Mouse (Mus musculus) heart, embryonic 13.5 days (tissue): ENCODE measurements around the gene Rbfox3. TPM values are rescaled to one million over a fixed set of nuclear protein-coding genes. Genes with fewer than 3 reads are reported as not detected.
A peak's percentile ranks its signal among the peaks of the same experiment; 100 is the strongest.

ENCODE experiments used
- ATAC-seq: fragments of 200-750 bp; cut with Nextera tagmentation; 2 replicates; pipeline ENCODE4 v1.8.0; 2017; ENCODE audit warnings: moderate TSS enrichment; ENCODE audit not compliant: insufficient number of reproducible peaks, low FRiP score, low TSS enrichment; ENCODE audit errors: extremely low read depth
- H3K27ac ChIP-seq: fragments of 300-500 bp; sonication (generic); replicated peaks from 2 replicates; pipeline ENCODE4 v1.5.1; 2015; ENCODE audit warnings: moderate library complexity, mild to moderate bottlenecking, inconsistent platforms
- H3K27me3 ChIP-seq: fragments of 300-500 bp; sonication (generic); replicated peaks from 2 replicates; pipeline ENCODE4 v1.6.1; 2015; ENCODE audit warnings: mild to moderate bottlenecking, inconsistent platforms
- H3K36me3 ChIP-seq: fragments of 300-500 bp; sonication (generic); 2 replicates; pipeline ENCODE4 v1.6.1; 2015; ENCODE audit warnings: mild to moderate bottlenecking, inconsistent platforms
- H3K4me1 ChIP-seq: fragments of 300-500 bp; sonication (generic); 2 replicates; pipeline ENCODE4 v1.6.1; 2015; ENCODE audit warnings: inconsistent platforms
- H3K4me2 ChIP-seq: fragments of 300-500 bp; sonication (generic); 2 replicates; pipeline ENCODE4 v1.6.1; 2015; ENCODE audit warnings: inconsistent platforms, mild to moderate bottlenecking, moderate library complexity
- H3K4me3 ChIP-seq: fragments of 300-500 bp; sonication (generic); 2 replicates; pipeline ENCODE4 v1.5.1; 2015; ENCODE audit warnings: moderate library complexity, mild to moderate bottlenecking, inconsistent platforms
- H3K9ac ChIP-seq: fragments of 300-500 bp; sonication (generic); 2 replicates; pipeline ENCODE4 v1.6.1; 2015; ENCODE audit warnings: inconsistent platforms, mild to moderate bottlenecking, moderate library complexity
- H3K9me3 ChIP-seq: fragments of 300-500 bp; sonication (generic); 2 replicates; pipeline ENCODE4 v1.6.1; 2016; ENCODE audit warnings: inconsistent platforms
- WGBS: fragments of 180-500 bp; shearing (Covaris S2); methylation state at CpG from one replicate; pipeline ENCODE4 v1.1.7; 2015; ENCODE audit warnings: mixed read lengths; 5-methylcytosine and 5-hydroxymethylcytosine counted together
- polyA plus RNA-seq: library from polyadenylated mRNA; unstranded; fragments of >200 nt; fragmentation: Nextera tagmentation; extraction: Ambion mirVana; gene quantifications from 2 replicates; pipeline ENCODE4 v1.2.1, GENCODE M21; 2015

Rbfox3 gene
- polyA plus RNA-seq, 1 experiment from 2014 or later, result 0.13 TPM

DNA sequence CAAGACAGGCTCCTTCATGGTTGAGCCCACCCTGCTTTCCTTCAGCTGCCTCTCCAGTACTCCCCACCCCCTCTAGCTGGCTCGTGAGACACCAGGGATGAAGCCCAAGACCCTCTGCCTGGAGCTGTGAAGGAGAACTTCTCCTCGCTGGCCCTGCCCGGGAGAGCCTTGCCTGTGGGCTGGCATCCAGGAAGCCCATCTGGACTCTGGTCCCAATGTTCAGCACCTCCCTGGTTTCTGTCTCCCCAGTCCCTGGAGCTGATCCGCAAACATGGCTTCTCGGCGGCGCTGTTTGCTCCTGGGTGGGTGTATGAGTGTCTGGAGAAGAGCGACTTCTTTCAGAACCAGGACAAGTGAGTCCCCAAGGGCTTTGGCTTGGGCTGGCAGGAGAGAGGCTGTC, 427.2 kb downstream of the Rbfox3 start:
- no peak overlapping the region for H3K27ac ChIP-seq
- ATAC-seq, result no peak
- H3K4me1 ChIP-seq, result no peaks in the 10 kb centered on the region
- peaks cover 52% of the 10 kb centered on the region for H3K36me3 ChIP-seq
- H3K27me3 ChIP-seq, result peaks cover under 1% of the 10 kb centered on the region; the same call in 1 of the 2 replicates
- no peaks in the 10 kb centered on the region for H3K9me3 ChIP-seq
- WGBS, result 66% methylated on average over 8 of the region's 8 CpGs
- H3K9ac ChIP-seq, result no peak overlapping the region
- H3K4me2 ChIP-seq, result no peak overlapping the region
- H3K4me3 ChIP-seq, result no peak overlapping the region

DNA sequence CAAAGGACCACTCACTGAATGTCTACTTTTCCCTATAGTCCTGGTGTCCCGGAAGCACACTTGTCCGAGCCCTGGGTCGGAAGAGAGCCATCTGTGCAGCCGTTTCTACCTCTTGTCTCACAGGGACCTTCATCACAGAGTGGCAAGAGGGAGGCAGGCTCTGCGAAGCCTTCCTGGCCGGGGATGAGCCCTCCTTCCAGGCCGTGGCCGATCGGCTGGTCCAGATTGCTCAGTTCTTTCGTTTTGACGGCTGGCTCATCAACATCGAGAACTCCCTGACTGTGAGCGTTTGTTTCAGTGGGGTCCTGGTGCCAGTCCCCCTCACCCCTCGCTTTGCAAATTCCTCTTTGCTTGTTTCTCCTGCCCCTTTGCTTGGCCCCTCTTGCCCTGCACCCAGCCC, 429.6 kb downstream of the Rbfox3 start:
- no peak overlapping the region for H3K27ac ChIP-seq
- H3K4me2 ChIP-seq, result no peak overlapping the region
- no peak overlapping the region for H3K9ac ChIP-seq
- H3K4me3 ChIP-seq, result no peak overlapping the region
- peaks cover 10% of the 10 kb centered on the region for H3K4me1 ChIP-seq
- no peak for ATAC-seq
- no peaks in the 10 kb centered on the region for H3K9me3 ChIP-seq
- H3K36me3 ChIP-seq, result peaks cover 39% of the 10 kb centered on the region
- WGBS, result 78% methylated on average over 14 of the region's 14 CpGs
- H3K27me3 ChIP-seq, result no peaks in the 10 kb centered on the region

DNA sequence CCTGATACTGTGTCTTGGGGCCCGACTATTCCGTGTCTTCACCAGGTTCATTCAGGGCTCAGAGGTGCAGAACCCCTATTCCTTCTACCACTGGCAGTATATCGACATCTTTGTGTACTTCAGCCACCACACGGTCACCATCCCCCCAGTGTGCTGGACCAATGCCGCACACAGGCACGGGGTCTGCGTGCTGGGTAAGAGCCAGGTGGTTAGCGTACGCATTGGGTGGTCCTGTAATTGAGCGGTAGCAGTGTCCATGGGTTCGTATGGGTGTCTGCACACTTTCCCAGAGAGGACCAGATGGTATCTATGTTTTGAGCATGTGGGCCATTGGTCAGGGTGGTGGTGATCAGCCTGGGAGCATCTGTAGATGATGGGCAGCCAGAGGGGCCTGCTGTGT, 430.2 kb downstream of the Rbfox3 start:
- ATAC-seq, result no peak

DNA sequence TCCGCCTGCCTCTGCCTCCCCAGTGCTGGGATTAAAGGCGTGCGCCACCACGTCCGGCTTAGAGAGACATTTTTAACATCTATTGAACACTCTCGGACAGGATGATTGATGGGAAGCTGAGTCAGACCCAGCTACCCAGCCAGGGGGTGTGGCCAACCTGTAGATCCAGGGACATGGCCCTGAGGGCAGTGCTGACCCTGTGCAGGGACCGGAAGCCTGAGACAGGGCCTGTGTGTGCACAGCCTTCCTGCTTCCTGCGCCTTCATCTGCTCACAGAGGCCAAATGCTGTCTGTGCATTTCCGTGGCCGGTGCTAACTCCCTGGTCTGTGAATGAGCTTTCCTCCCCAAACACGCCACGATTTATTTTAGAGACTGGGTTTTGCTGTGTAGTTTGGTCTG, 431.6 kb downstream of the Rbfox3 start:
- H3K4me2 ChIP-seq, result no peak overlapping the region

More for the DNA sequence above, 430.2 kb downstream of the Rbfox3 start:
- H3K4me1 ChIP-seq, result peaks cover 10% of the 10 kb centered on the region
- H3K9me3 ChIP-seq, result no peaks in the 10 kb centered on the region
- H3K36me3 ChIP-seq, result peaks cover 34% of the 10 kb centered on the region
- no peak overlapping the region for H3K4me2 ChIP-seq
- H3K9ac ChIP-seq, result no peak overlapping the region
- H3K4me3 ChIP-seq, result no peak overlapping the region
- no peak overlapping the region for H3K27ac ChIP-seq
- H3K27me3 ChIP-seq, result no peaks in the 10 kb centered on the region
- 88% methylated on average over 11 of the region's 11 CpGs for WGBS

DNA sequence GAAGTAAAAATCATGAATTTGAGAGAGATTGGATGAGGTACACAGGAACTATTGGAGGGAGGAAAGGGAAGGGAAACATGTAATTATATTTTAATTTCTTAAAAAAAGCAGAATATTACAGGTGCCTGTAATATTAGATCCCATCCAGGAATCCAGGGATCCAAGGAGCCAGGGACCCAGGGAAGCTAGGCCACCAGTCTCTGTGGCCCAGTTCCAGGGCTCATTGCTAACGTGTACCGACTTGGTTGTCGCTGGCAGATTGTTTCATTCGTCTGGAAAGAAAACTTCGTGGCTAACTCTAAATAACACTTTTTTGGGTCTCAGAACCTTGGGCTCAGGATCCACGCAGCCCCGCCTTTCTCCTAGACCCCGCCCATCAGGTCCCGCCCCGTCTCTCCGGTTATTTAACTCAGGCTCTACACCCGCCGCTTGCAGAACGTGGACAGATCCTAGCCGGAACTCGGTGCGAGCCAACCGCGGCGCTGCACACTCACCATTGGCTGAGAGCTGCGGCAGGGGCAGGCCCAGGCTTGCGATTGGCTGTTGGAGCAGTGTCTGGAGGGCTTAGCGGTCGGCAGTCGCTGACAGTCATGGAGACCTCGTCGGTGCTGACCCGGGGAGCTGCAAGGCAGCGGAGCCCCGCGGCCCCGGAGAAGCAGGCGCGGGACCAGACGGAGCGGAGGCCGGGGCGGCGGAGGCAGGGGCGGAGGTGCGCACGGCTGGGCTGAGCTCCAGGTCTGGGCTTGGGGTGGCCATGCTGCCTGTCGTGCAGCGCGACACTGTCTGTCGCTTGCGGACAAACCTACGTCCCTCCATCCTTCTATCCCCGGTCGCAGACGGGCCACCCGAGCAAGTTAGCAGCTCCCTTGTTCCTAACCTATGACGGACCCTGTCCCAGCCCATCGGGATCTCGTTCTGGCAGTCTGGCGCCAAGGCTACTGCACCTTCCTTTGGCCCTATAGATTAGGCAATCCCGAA, 434.7 kb downstream of the Rbfox3 start, which contains the start of gene Engase:
Engase (plus strand) TSS at position 434 of the 978 bp plus-strand sequence.
- peaks cover 10% of the 10 kb centered on the region for H3K4me1 ChIP-seq
- H3K4me2 ChIP-seq, result peak within 1 kb of the TSS; percentile 90
- WGBS, result 1% methylated on average over 57 of the region's 57 CpGs
- peak within 1 kb of the TSS; percentile 78 for H3K4me3 ChIP-seq
- no peaks in the 10 kb centered on the region for H3K9me3 ChIP-seq
- peak; percentile 94 for ATAC-seq
- H3K9ac ChIP-seq, result peak within 1 kb of the TSS; percentile 89
- peak within 1 kb of the TSS; percentile 51; the same call in 1 of the 2 replicates for H3K27ac ChIP-seq
- no peaks in the 10 kb centered on the region for H3K27me3 ChIP-seq
- peaks cover 3% of the 10 kb centered on the region for H3K36me3 ChIP-seq

More for the DNA sequence above, 431.6 kb downstream of the Rbfox3 start:
- Histone ChIP-seq H3K4me1 (peaks cover 10% of the 10 kb centered on the region), H3K36me3 (peaks cover 24% of the 10 kb centered on the region), H3K27me3 (no peaks in the 10 kb centered on the region), H3K9ac (no peak overlapping the region), H3K9me3 (no peaks in the 10 kb centered on the region), H3K27ac (no peak overlapping the region), H3K4me3 (no peak overlapping the region)
- ATAC-seq, result no peak
- WGBS, result 70% methylated on average over 12 of the region's 12 CpGs

DNA sequence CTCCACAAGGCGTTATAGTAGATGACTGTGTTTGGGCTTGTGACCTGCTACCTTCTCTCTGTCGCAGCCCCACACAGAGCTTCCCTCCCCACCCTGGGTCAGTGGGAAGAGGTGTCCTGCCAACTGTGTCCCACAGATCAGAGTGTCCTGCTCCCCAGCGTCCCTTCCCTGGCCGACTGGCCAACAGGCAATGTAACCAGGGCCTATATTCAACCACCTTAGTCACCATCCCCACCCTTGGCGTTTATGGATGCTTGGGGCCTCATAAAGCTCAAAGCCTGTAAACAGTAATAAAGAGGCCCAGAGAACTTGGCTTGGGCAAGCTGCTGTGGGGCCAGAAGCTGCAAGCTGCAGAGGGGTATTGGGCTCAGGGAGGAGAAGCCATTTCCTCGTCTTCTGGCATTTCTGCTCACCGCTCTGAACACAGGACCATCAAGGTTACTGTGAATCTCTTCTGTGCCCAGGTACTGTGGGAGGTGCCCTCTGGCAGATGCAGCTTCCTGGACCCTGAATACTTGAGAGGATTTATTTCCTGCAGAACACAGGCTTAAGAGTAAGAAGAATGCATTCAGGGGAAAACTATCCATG, 435.8 kb downstream of the Rbfox3 start:
- Histone ChIP-seq H3K4me2 (no peak overlapping the region), H3K27ac (no peak overlapping the region), H3K27me3 (no peaks in the 10 kb centered on the region), H3K9ac (no peak overlapping the region), H3K4me1 (peaks cover 12% of the 10 kb centered on the region), H3K36me3 (peaks cover 3% of the 10 kb centered on the region), H3K9me3 (no peaks in the 10 kb centered on the region), H3K4me3 (no peak overlapping the region)
- 82% methylated on average over 7 of the region's 7 CpGs for WGBS
- no peak for ATAC-seq

DNA sequence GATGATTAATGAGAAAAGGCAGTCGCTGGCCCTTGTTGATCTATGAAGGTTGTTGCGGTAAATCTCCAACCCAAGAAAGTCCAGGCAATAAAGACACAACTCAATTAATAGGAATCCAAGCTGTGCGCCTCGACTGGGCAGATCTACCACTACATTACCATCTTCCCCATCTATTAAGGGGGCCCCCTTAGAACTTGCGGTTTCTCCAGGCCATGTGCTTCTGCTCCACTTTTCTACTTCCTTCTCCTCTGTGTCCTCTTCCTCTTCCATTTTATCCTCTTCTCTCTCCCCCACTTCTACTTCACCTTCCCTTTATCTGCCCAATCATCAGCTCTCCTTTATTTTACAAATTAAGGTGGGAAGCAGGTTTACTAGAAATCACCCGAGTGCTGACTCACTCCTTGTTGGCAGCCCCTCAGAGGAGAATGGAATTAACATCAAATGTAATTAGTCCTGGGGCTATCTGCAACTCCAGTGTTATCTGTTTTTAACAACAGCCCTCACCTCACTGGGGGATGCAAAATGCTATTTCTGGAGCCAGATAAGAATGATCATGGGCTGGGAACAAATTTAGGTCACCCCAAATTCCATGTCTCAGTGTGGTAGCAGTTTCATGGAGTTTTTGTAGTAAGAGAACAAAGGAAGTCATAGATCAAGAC, 437.4 kb downstream of the Rbfox3 start:
- H3K4me2 ChIP-seq, result no peak overlapping the region
- ATAC-seq, result no peak

DNA sequence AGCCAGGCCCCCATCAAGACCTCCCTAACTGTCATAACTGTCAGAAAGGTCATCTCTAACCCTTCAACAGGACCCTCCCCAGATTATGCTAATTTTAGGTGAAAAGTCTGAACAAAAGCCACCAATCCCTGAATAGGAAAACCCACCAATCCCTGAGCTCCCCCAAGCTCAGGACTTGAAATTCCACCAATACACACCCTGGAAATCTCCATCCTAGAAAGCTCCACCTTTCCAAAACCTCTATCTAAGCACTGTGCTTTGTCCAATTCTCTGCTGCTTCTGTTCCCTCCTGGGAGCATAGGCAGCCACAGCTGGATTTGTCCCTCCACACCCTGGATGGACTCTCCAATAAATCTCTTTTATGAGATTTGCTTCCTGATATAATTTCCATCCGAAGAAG, 438.2 kb downstream of the Rbfox3 start:
- H3K4me2 ChIP-seq, result no peak overlapping the region
- no peaks in the 10 kb centered on the region for H3K27me3 ChIP-seq
- H3K27ac ChIP-seq, result no peak overlapping the region
- H3K9ac ChIP-seq, result no peak overlapping the region
- no peaks in the 10 kb centered on the region for H3K9me3 ChIP-seq
- 81% methylated on average over 1 of the region's 1 CpGs for WGBS
- peaks cover 19% of the 10 kb centered on the region for H3K4me1 ChIP-seq
- no peaks in the 10 kb centered on the region for H3K36me3 ChIP-seq
- ATAC-seq, result no peak
- no peak overlapping the region for H3K4me3 ChIP-seq

More for the DNA sequence above, 437.4 kb downstream of the Rbfox3 start:
- no peaks in the 10 kb centered on the region for H3K36me3 ChIP-seq
- peaks cover 19% of the 10 kb centered on the region for H3K4me1 ChIP-seq
- no peak overlapping the region for H3K4me3 ChIP-seq
- WGBS, result 70% methylated on average over 6 of the region's 6 CpGs
- H3K27me3 ChIP-seq, result no peaks in the 10 kb centered on the region
- no peak overlapping the region for H3K9ac ChIP-seq
- H3K27ac ChIP-seq, result no peak overlapping the region
- H3K9me3 ChIP-seq, result no peaks in the 10 kb centered on the region

DNA sequence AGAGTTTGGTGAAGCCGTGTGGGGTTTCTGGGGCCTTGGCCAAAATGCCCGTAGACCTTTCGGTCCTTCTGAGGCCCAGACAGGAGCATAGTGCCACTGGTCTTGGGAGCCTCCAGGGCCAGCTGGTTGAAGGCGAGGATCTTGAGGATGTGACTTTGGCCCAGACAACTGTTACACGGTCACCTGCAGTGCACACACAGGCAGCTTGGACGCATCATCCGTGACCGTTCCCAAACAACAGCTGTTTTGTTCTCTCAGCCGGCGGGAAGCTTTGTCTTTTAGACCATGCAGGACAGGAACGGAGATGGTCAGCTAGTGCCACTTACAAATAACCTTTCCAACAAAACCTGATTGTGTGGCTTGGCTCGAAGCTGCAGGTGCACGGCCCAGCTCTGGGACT, 439.7 kb downstream of the Rbfox3 start:
- Histone ChIP-seq H3K27ac (no peak overlapping the region), H3K4me1 (peaks cover 16% of the 10 kb centered on the region), H3K36me3 (no peaks in the 10 kb centered on the region), H3K27me3 (no peaks in the 10 kb centered on the region), H3K9me3 (no peaks in the 10 kb centered on the region), H3K4me3 (no peak overlapping the region), H3K9ac (no peak overlapping the region), H3K4me2 (no peak overlapping the region)
- ATAC-seq, result no peak
- 83% methylated on average over 13 of the region's 13 CpGs for WGBS

DNA sequence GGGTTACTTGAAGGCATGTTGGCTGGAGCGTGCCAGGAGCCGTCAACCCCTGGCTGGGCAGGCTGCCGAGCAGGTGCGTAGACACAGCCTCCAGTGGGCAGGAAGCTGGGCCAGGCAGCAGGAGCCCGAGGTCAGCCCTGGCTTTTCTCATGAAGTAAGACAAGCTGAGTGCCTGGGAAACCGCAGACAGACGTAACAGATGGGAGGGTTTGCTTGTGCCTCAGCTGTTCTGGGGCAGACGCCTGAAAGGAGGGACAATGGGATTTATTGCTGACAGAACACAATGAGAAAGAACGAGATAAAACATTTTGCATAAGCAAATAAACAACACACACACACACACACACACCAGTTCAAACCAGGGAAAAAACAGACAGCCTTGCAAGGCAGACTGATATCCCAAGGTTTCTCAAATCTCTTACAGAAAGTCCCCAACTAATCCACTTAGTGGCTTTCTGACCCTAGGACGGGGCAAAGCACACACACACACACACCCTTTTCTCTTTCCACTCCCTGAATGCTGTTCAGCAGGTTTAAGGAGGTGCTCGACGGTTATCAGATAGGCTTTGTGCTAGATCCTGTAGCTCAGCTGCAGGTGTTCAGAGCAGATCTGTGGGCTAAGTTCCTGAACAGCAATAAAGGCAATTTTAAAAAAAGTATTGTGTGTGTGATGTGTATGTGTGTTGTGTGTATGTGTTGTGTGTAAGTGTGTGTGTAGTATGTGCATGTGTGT, 441.0 kb downstream of the Rbfox3 start:
- no peak for ATAC-seq
- 0 out of 2 replicates have a peak overlapping the region, but pooled peaks have one; percentile 1 for H3K27ac ChIP-seq

More for the DNA sequence above, 441.0 kb downstream of the Rbfox3 start:
- no peaks in the 10 kb centered on the region for H3K27me3 ChIP-seq
- H3K9me3 ChIP-seq, result no peaks in the 10 kb centered on the region
- peaks cover 16% of the 10 kb centered on the region for H3K4me1 ChIP-seq
- 25% methylated on average over 12 of the region's 12 CpGs for WGBS
- H3K4me2 ChIP-seq, result no peak overlapping the region
- peak overlapping the region; percentile 30; the same call in 1 of the 2 replicates for H3K9ac ChIP-seq
- no peak overlapping the region for H3K4me3 ChIP-seq
- H3K36me3 ChIP-seq, result no peaks in the 10 kb centered on the region
